Mouse (Mus musculus): ENCODE measurements around the gene Ms4a1.
"Not testable (repeated sequence)": the region's sequence is repeated elsewhere in the genome, so short reads cannot be mapped to it uniquely, and the experiment has no call there.

Gene Ms4a1

DNA sequence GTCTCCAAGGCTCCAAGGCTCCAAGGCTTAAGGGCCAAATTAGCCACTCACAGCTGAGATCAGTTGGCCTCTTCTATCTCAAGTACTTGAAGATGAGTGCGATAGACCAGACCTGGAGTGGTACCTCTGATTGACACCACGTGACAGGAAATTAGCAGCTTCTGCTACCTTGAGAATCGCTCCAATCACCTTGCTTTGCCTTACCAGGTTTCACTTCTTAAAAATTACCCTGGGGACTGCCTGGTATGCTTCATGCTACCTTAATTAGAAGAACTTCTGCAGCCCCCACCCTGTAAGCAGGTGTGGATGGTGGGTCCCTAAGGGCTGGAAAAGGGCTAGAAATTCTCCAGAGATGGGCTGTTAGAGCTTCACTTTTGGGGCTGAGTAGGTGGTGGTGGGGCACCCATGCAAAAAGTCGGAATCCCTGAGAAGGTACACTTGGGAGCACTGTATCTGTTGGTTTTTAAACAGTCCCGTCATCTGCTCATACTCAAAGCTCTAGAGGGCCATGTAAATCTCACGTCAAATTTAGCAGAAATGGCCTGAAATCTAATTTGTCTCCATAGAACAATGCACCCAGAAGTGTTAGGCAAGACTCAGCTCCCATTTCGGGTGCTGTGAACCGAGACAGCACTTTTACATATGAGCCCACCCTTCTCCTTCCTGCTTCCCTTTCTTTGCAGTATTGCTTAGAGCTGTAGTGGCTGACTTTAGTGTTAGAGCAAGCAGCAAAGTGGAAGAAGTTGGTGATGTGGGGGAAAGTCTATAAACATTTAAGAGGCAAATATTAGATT lies at the start of gene Ms4a1:
Ms4a1 (minus strand) TSS at position 190 of the 794 bp plus-strand sequence.
- DNase-seq: no peak

DNA sequence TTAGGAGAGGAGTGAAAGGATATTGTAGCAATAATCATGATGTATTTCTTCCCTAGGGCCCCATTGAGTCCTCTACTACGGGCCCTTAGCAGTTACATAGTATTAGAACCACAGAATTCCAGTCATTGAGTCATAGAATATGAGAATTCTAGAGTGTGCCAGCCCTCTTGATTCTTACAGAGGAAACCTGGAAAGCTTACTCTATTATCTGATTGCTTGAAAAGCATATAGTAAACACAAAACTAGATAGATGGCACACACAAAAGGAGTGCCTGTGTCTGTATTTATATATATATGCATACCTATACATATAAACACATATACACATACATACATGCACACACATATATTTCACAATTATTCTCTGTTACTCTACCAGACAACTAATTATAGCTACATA lies 48.3 kb upstream of the Ms4a1 start, which contains the start of gene Ms4a14:
Ms4a14 (minus strand) TSS at position 101 of the 400 bp plus-strand sequence.
- DNase-seq: no peak

DNA sequence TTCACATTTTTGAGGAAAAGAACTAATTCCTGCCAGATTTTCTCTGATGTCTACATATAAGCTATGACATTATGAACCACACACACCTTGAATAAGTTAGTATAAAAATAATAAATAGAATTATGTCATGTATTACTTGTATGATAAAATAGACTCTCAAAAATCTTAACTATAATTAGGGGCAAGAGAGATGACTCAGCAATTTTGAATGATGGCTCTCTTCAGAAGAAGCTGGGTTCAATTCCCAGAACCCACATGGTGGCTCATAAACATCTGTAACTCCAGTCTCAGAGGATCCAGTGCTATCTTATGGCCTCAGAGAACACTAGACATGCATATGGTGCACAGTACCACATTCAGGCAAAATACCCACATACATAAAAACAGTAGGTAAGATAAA lies 42.8 kb upstream of the Ms4a1 start:
- DNase-seq: no peak

GRCm38 (mm10) chr19:11299529-11299928 lies 33.5 kb upstream of the Ms4a1 start:
- DNase-seq: not testable (repeated sequence)

DNA sequence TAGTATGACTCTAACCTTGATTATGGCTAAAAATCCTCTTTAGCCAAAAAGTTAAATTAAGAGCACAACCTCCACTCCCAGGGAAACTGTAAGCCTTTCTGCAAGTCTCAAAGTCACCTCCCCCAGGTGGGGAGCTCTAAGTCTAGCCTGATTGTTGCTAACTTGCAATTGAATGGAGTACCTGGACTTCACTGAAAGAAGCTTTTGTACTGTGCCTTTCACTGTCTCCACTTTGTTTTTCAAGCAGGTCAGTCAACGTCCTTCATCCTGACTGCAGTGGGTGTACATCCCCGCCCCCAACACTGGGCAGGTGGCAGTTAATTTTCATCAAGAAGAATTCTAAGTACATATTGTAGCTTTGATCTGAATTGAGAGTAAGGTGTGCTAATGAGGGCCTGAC lies 32.9 kb upstream of the Ms4a1 start:
- DNase-seq: no peak

DNA sequence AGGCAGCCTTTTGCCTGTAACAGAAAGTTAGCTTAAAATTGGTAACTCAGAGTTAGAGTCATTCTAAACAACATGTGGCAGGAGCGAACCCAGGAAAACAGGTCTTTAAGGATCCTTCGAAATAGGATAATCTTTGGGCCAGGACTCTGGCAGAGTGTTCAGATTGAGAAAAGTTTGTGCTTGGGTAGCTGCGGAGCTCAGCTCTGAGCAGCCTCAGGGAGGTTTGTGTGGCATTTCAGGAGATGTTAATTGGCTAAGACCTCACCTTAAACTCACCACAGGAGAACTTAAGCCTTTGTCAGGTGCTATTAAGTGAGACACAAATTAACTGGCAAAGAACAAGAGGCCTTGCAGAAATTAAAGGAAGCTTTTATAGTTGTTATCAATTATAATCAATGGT lies 27.6 kb upstream of the Ms4a1 start:
- not testable (repeated sequence) for DNase-seq

DNA sequence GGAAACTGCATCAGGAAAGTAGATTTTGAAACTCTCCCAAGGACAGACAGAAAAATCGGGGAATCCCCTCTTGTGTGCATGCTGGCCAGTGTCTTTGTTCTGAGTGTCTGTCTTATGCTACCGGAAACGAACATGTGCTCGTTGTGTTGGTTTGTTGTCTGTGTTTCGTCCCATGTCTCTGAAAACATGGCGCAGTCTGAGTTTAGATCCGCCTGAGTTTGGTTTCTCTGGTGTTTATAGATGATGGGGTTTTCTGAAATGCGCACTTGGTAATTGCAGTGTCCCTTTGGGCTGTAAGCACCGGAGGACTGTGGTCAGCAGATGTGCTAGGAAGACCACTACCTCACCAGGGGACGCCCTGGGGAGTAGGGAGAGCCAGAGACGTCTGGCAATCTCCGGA lies 26.9 kb upstream of the Ms4a1 start:
- DNase-seq: no peak

- DNase-seq: no peak
Observed at GRCm38 (mm10) chr19:11283773-11284172, 17.7 kb upstream of the Ms4a1 start, which contains the start of gene Ms4a5. Gene Ms4a5, minus strand, starts transcription at chr19:11283873.

DNA sequence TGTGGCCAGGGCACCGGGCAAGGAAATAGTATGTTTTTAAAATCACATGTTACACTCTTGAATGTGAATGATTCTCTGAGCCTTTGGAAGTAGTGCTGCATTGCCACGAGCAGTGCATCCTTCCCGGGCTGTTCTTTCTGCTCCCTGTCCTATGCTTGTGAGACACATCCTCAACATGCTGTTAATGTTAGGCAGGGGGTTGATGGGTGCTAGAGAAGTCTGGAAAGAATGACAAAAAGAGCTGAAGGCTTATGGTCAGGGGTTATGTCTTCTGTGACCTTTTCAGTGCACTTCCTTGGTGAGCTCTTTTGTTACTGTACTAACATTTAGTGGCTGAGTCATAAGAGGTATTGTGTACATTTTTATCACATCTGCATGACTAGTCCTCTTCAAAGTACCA lies 14.2 kb upstream of the Ms4a1 start:
- DNase-seq: no peak

DNA sequence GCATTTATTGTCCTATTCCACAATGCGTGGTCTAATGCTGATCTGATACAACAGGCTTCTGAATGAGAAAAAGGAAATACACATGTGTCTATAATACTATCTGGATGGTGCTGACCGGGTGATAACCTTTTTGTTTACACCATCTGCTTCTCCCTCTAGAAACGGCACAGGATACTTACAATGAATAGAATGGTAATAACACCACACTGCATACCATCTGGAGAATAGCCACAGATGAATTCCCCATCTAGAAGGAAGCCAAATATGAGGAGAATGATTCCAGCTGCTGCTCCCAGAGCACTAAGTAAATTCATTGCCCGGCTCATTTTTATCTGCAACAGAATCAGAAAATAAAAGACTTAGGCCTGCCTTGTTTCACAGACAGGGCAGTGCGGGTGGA lies 10.4 kb upstream of the Ms4a1 start:
- DNase-seq: no peak

DNA sequence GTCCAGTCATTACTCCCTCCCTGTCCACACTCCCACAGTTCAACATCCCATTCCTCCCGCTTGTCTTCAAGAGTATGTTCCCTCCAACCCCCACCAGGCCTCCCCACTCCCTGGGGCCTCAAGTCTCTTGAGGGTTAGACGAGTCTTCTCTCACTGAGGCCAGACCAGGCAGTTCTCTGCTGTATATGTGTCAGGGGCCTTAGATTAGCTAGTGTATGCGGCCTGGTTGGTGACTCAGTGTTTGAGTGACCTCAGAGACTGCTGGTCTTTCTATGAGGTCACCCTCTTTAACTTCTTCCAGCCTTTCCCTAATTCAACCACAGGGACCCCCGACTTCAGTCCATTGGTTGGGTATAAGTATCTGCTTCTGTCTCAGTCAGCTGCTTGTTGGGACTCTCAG lies 915 bp upstream of the Ms4a1 start:
- DNase-seq: no peak

DNA sequence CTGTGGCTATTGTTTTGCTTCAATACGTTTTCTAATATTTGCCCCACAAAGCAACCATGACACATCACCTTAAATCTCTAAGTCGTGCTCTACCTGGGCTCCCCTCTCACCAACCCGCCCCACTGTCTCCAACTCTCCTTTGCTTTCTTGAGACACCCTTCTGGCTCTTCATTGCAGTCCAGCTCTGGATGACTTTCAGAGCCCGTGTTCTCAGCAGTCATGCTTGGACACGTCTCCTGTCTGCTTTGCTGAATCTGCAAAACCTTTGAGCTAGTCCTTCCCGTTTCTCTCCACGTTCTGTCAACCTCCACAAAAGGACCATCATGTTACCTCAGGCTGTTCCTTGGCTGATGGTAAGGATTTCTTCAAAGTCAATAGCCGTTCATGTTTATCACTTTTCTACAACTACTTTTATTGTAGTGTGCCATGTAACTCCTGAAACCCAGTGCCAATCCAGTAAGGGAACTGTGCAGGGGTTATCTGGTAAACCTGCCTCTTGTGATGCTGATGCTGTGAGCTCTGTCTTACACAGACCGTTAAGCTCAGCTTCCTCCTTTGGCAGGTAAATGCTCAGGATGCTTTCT lies 1.3 kb downstream of the Ms4a1 start:
- DNase-seq: no peak

GRCm38 (mm10) chr19:11263549-11263948 lies 2.5 kb downstream of the Ms4a1 start:
- DNase-seq: no peak

GRCm38 (mm10) chr19:11262932-11263331 lies 3.1 kb downstream of the Ms4a1 start:
- DNase-seq: not testable (repeated sequence)

- no peak for DNase-seq
Observed at GRCm38 (mm10) chr19:11261522-11261921, 4.5 kb downstream of the Ms4a1 start.

DNA sequence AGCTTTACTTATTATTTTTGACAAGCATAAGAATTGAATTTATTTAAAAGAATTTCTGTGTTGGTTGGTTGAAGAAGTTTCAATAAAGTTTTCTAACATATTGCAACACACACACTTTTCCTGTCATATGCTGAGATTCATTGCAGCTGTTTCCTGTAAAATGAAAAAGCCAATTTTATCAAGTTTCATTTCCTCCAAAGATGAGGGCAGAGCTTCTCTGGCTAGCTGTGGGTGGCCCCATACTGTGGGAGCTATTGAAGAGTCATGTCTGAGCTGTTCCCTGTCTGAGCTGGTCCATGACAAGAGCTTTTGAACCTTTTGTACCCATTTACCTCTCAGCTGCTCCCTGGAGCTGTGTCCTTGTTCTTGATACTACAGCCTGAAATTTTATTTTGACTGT lies 21.8 kb downstream of the Ms4a1 start:
- no peak for DNase-seq

GRCm38 (mm10) chr19:11242560-11242959 lies 23.5 kb downstream of the Ms4a1 start:
- no peak for DNase-seq

- no peak for DNase-seq
Observed at GRCm38 (mm10) chr19:11235820-11236219, 30.2 kb downstream of the Ms4a1 start.

DNA sequence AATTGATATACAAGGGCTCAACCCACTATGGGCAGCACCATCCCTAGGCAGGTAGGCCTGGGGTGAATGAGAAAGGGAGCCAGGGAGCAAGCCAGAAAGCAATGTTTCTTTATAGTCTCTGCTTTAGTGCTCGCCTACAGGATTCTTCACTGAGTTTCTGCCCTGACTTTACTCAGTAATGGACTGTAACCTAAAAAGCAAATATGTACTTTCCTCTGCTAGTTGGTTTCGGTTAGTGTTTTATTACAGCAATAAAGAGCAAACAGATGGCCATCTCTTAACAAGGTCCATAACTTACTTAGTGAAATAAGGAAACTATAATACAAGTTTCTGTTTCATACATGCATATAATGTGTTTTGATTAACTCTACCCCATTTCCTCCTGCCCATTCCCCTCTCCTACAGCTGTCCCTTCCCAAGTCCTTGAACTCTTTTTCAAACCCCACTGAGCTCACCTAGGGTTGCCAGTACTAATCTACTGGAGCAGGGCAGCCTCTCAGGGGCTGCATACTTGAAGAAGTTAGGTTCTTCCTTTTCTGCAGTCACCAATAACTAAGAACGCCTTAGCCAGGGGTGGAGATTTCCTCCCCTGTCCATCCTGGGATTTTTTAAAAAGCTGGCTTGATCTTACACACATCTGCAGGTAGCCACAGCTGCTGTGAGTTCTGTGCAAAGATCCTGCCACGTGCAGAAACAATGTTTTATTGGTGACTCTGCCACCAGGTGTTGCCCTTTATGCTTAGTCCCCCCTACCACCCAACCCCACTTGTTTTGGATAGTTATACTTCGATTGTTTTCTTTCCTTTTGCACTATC lies 30.9 kb downstream of the Ms4a1 start:
- no peak for DNase-seq

DNA sequence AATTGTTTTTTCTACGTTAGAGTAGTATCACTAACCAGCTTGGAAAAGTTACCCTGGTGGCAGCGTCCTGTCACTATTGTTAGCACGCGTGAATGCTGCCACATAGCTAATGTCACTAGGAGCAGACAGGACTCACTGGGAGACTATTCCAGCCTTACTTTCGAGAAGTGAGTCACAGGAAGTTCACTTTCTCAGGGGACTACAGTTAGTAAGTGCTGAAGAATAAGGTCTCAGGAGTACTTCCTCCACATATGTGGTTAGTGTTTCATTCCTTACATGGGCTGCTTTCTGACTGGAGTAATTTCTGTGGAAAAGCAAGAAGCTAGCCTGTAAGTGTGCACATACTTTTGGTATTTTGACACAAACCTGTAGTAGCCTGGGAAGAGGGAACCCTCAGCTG lies 31.8 kb downstream of the Ms4a1 start:
- DNase-seq: no peak

DNA sequence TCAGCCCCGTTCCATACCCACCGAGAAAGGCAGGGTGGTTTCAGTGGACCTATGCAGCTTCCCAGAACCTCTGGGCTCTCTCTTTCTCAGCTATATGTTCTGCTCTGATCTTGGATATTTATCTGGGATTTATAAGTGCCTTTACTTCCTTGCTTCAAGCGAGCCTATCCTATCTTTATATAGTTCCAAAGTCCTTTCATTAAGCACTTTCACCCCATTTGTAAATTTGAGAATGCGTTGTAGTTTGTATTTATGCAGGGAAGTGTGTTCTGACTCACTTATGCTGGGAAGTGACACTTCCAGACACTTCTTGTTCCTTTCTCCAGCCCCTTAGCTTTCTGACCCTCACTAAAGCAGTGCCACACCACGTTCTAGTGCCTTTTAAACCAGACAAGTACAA lies 33.7 kb downstream of the Ms4a1 start, which contains the start of gene Ms4a12:
Ms4a12 (minus strand) TSS at position 101 of the 400 bp plus-strand sequence.
- DNase-seq: no peak
